Mouse (Mus musculus) heart, embryonic 14.5 days (tissue): ENCODE results near the gene Aoc1. TPM values are rescaled to one million over a fixed set of nuclear protein-coding genes. Genes with fewer than 3 reads are reported as not detected.

Source experiments
- ATAC-seq: fragments of 200-750 bp; cut with Nextera tagmentation; 2 replicates; pipeline ENCODE4 v1.8.0; 2017; ENCODE audit warnings: low read depth, moderate TSS enrichment; ENCODE audit not compliant: insufficient number of reproducible peaks, insufficient read depth, low FRiP score
- H3K27ac ChIP-seq, 2 experiments: fragments of 200-500 bp in 1 of 2; fragments of 300-500 bp in 1 of 2; sonication (generic) in 1 of 2; replicated peaks in 1 of 2; 2 replicates each; pipeline ENCODE4 v1.5.1; 2012 to 2014; ENCODE audit warnings: low read depth in 2 of 2, low read length in 2 of 2, control low read depth in 1 of 2, mild to moderate bottlenecking in 1 of 2, mixed read lengths in 1 of 2; ENCODE audit not compliant: control insufficient read depth in 1 of 2, insufficient read depth in 1 of 2
- H3K27me3 ChIP-seq: fragments of 300-500 bp; sonication (generic); 2 replicates; pipeline ENCODE4 v1.6.1; 2014; ENCODE audit warnings: mild to moderate bottlenecking, low read length, control low read depth; ENCODE audit not compliant: control insufficient read depth, insufficient read depth
- H3K36me3 ChIP-seq: fragments of 300-500 bp; sonication (generic); 2 replicates; pipeline ENCODE4 v1.6.1; 2014; ENCODE audit warnings: mild to moderate bottlenecking, control low read depth, low read length, mixed read lengths; ENCODE audit not compliant: control insufficient read depth, insufficient read depth
- H3K4me1 ChIP-seq, 2 experiments: fragments of 200-500 bp in 1 of 2; fragments of 300-500 bp in 1 of 2; sonication (generic) in 1 of 2; 2 replicates each; pipeline ENCODE4 v1.6.1; 2012 to 2014; ENCODE audit warnings: low read length in 2 of 2, control low read depth in 1 of 2, mixed read lengths in 1 of 2; ENCODE audit not compliant: control insufficient read depth in 2 of 2, insufficient read depth in 2 of 2
- H3K4me2 ChIP-seq: fragments of 300-500 bp; sonication (generic); 2 replicates; pipeline ENCODE4 v1.6.1; 2014; ENCODE audit warnings: mild to moderate bottlenecking, low read length
- H3K4me3 ChIP-seq, 2 experiments: fragments of 200-500 bp in 1 of 2; fragments of 300-500 bp in 1 of 2; sonication (generic) in 1 of 2; 2 replicates each; pipeline ENCODE4 v1.5.1; 2012 to 2014; ENCODE audit warnings: low read length in 2 of 2, mild to moderate bottlenecking in 2 of 2, control low read depth in 1 of 2, low read depth in 1 of 2, moderate library complexity in 1 of 2; ENCODE audit not compliant: control insufficient read depth in 1 of 2, insufficient read depth in 1 of 2
- H3K9ac ChIP-seq: fragments of 300-500 bp; sonication (generic); 2 replicates; pipeline ENCODE4 v1.6.1; 2014; ENCODE audit warnings: mild to moderate bottlenecking, low read length
- H3K9me3 ChIP-seq: fragments of 300-500 bp; sonication (generic); 2 replicates; pipeline ENCODE4 v1.6.1; 2016; ENCODE audit warnings: low read length, control low read depth; ENCODE audit not compliant: control insufficient read depth
- WGBS: fragments of 180-500 bp; shearing (Covaris S2); extraction: QIAGEN DNeasy Blood & Tissue Kit; methylation state at CpG from one replicate; pipeline ENCODE4 v1.1.7; 2014; 5-methylcytosine and 5-hydroxymethylcytosine counted together
- polyA plus RNA-seq: library from polyadenylated mRNA; unstranded; fragments of >200 nt; fragmentation: Nextera tagmentation; extraction: Ambion mirVana; gene quantifications from 2 replicates; pipeline ENCODE4 v1.2.1, GENCODE M21; 2014

Aoc1 gene
- polyA plus RNA-seq, 1 experiment from 2014 or later = not detected

DNA sequence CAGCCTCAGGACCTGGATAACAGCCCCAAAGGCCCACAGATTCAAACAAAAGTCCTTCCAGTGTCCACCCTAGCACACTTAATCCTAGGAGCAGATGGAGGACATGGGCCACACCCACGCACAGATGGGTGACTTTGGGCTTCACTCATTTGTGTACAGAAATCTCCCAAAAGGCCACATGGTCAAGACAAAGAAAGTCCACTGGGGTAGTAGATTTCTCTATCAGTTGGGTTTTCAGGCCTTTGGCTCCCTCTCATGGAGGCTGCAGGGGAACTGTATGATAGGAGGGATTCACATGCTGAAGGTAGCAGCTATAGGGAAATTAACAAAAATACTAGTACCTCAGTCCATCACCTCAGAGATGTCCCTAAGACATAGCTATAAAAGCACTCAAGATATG, 85.4 kb downstream of the Aoc1 start:
- no peaks in the 10 kb centered on the region for H3K9me3 ChIP-seq
- no peak overlapping the region for H3K27ac ChIP-seq
- H3K36me3 ChIP-seq = no peaks in the 10 kb centered on the region
- WGBS = 47% methylated on average over 1 of the region's 1 CpGs
- no peaks in the 10 kb centered on the region for H3K4me1 ChIP-seq
- H3K4me2 ChIP-seq = no peak overlapping the region
- H3K9ac ChIP-seq = no peak overlapping the region
- H3K4me3 ChIP-seq = no peak overlapping the region
- ATAC-seq = no peak
- H3K27me3 ChIP-seq = no peaks in the 10 kb centered on the region

Other genes starting within 250 kb of the Aoc1 start
- gene AI854703, start 246.1 kb upstream of the Aoc1 start, polyA plus RNA-seq = 0.82 and 1.1 TPM in 2 replicates
- 0.85 and 1.2 TPM in 2 replicates for gene Gimap8, start 225.7 kb upstream of the Aoc1 start, polyA plus RNA-seq
- 5.8 and 6.3 TPM in 2 replicates for gene Gimap9, start 196.8 kb upstream of the Aoc1 start, polyA plus RNA-seq
- gene Gimap4, start 188.3 kb upstream of the Aoc1 start, polyA plus RNA-seq = 20.7 and 25.2 TPM in 2 replicates
- gene Gimap6, start 164.7 kb upstream of the Aoc1 start, polyA plus RNA-seq = 37.6 and 40.2 TPM in 2 replicates
- gene Gm28053, start 154.3 kb upstream of the Aoc1 start, polyA plus RNA-seq = 3.3 and 5.1 TPM in 2 replicates
- gene Gimap7, start 154.3 kb upstream of the Aoc1 start, polyA plus RNA-seq = not detected in 2 replicates
- gene Gimap1, start 133.8 kb upstream of the Aoc1 start, polyA plus RNA-seq = 26.1 and 27.5 TPM in 2 replicates
- gene Gimap5, start 126.7 kb upstream of the Aoc1 start, polyA plus RNA-seq = 6.8 and 8.7 TPM in 2 replicates
- gene Gimap3, start 102.0 kb upstream of the Aoc1 start, polyA plus RNA-seq = not detected in 2 replicates
- 101 and 119 TPM in 2 replicates for gene Tmem176a, start 32.0 kb upstream of the Aoc1 start, polyA plus RNA-seq
- 274 and 295 TPM in 2 replicates for gene Tmem176b, start 31.4 kb upstream of the Aoc1 start, polyA plus RNA-seq
- 0.11 TPM in 1 of 2 replicates, not detected in the other for gene 1600015I10Rik, start 57.0 kb downstream of the Aoc1 start, polyA plus RNA-seq
- not detected in 2 replicates for gene Doxl2, start 102.1 kb downstream of the Aoc1 start, polyA plus RNA-seq
- not detected in 2 replicates for gene Svs1, start 114.0 kb downstream of the Aoc1 start, polyA plus RNA-seq
- 1.9 and 8.4 TPM in 2 replicates for gene Gpnmb, start 163.7 kb downstream of the Aoc1 start, polyA plus RNA-seq
- 59.3 and 59.8 TPM in 2 replicates for gene Malsu1, start 200.9 kb downstream of the Aoc1 start, polyA plus RNA-seq